Mouse (Mus musculus) limb, embryonic 15.5 days (tissue): ENCODE data around the gene Foxs1. TPM values are rescaled to one million over a fixed set of nuclear protein-coding genes. Genes with fewer than 3 reads are reported as not detected.

Experiments
- ATAC-seq: fragments of 200-750 bp; cut with Nextera tagmentation; 2 replicates; pipeline ENCODE4 v1.8.0; 2017; ENCODE audit warnings: low read depth, moderate TSS enrichment; ENCODE audit not compliant: insufficient number of reproducible peaks, low FRiP score, low TSS enrichment
- H3K27ac ChIP-seq: fragments of 300-500 bp; sonication (generic); 2 replicates; pipeline ENCODE4 v1.5.1; 2015; ENCODE audit warnings: moderate library complexity, mild to moderate bottlenecking, inconsistent platforms
- H3K27me3 ChIP-seq: fragments of 300-500 bp; sonication (generic); 2 replicates; pipeline ENCODE4 v1.6.1; 2015; ENCODE audit warnings: inconsistent platforms
- H3K36me3 ChIP-seq: fragments of 300-500 bp; sonication (generic); 2 replicates; pipeline ENCODE4 v1.6.1; 2015; ENCODE audit warnings: inconsistent platforms
- H3K4me1 ChIP-seq: fragments of 300-500 bp; sonication (generic); 2 replicates; pipeline ENCODE4 v1.6.1; 2015; ENCODE audit warnings: inconsistent platforms
- H3K4me2 ChIP-seq: fragments of 300-500 bp; sonication (generic); 2 replicates; pipeline ENCODE4 v1.6.1; 2015; ENCODE audit warnings: mild to moderate bottlenecking, inconsistent platforms
- H3K4me3 ChIP-seq: fragments of 300-500 bp; sonication (generic); 2 replicates; pipeline ENCODE4 v1.5.1; 2015; ENCODE audit warnings: mild to moderate bottlenecking, inconsistent platforms
- H3K9ac ChIP-seq: fragments of 300-500 bp; sonication (generic); 2 replicates; pipeline ENCODE4 v1.6.1; 2015; ENCODE audit warnings: inconsistent platforms
- H3K9me3 ChIP-seq: fragments of 300-500 bp; sonication (generic); 2 replicates; pipeline ENCODE4 v1.6.1; 2016; ENCODE audit warnings: inconsistent platforms
- WGBS: fragments of 180-500 bp; shearing (Covaris S2); methylation state at CpG from one replicate; pipeline ENCODE4 v1.1.7; 2015; 5-methylcytosine and 5-hydroxymethylcytosine counted together
- polyA plus RNA-seq: library from polyadenylated mRNA; unstranded; fragments of >200 nt; fragmentation: Nextera tagmentation; extraction: Ambion mirVana; gene quantifications from 2 replicates; pipeline ENCODE4 v1.2.1, GENCODE M21; 2015

The Foxs1 gene
- polyA plus RNA-seq, 1 experiment from 2014 or later: 3.5 TPM

- no peak overlapping the region for H3K4me2 ChIP-seq
- H3K9ac ChIP-seq: no peak overlapping the region
- H3K9me3 ChIP-seq: no peaks in the 10 kb centered on the region
- peaks cover 29% of the 10 kb centered on the region for H3K4me1 ChIP-seq
- ATAC-seq: no peak
- no peaks in the 10 kb centered on the region for H3K27me3 ChIP-seq
- 71% methylated on average over 9 of the region's 9 CpGs for WGBS
- H3K36me3 ChIP-seq: no peaks in the 10 kb centered on the region
- H3K27ac ChIP-seq: no peak overlapping the region
- no peak overlapping the region for H3K4me3 ChIP-seq
These were observed 6.1 kb downstream of the Foxs1 start for GRCm38 (mm10) chr2:152926896-152927295.

GRCm38 (mm10) chr2:152925189-152925872 is 7.7 kb downstream of the Foxs1 start:
- 33% methylated on average over 11 of the region's 11 CpGs for WGBS
- no peak overlapping the region for H3K4me3 ChIP-seq
- no peak overlapping the region for H3K9ac ChIP-seq
- H3K27me3 ChIP-seq: no peaks in the 10 kb centered on the region
- no peak overlapping the region for H3K4me2 ChIP-seq
- peak; percentile 64; the same call in 1 of the 2 replicates for ATAC-seq
- peaks cover 29% of the 10 kb centered on the region for H3K4me1 ChIP-seq
- H3K27ac ChIP-seq: peak overlapping the region; percentile 62
- no peaks in the 10 kb centered on the region for H3K36me3 ChIP-seq
- H3K9me3 ChIP-seq: no peaks in the 10 kb centered on the region

GRCm38 (mm10) chr2:152924543-152924942 is 8.5 kb downstream of the Foxs1 start:
- Histone ChIP-seq H3K9me3 (no peaks in the 10 kb centered on the region), H3K36me3 (no peaks in the 10 kb centered on the region), H3K4me2 (no peak overlapping the region), H3K9ac (no peak overlapping the region), H3K4me3 (no peak overlapping the region), H3K4me1 (peaks cover 25% of the 10 kb centered on the region), H3K27ac (no peak overlapping the region; the same call in 1 of the 2 replicates), H3K27me3 (no peaks in the 10 kb centered on the region)
- WGBS: 80% methylated on average over 5 of the region's 5 CpGs
- no peak for ATAC-seq

- no peaks in the 10 kb centered on the region for H3K27me3 ChIP-seq
- no peak overlapping the region for H3K4me2 ChIP-seq
- H3K4me3 ChIP-seq: no peak overlapping the region
- 63% methylated on average over 8 of the region's 8 CpGs for WGBS
- H3K9ac ChIP-seq: no peak overlapping the region
- no peaks in the 10 kb centered on the region for H3K36me3 ChIP-seq
- no peaks in the 10 kb centered on the region for H3K9me3 ChIP-seq
- H3K27ac ChIP-seq: no peak overlapping the region
- no peak for ATAC-seq
- peaks cover 25% of the 10 kb centered on the region for H3K4me1 ChIP-seq
These were observed 8.9 kb downstream of the Foxs1 start for GRCm38 (mm10) chr2:152924128-152924527.

DNA sequence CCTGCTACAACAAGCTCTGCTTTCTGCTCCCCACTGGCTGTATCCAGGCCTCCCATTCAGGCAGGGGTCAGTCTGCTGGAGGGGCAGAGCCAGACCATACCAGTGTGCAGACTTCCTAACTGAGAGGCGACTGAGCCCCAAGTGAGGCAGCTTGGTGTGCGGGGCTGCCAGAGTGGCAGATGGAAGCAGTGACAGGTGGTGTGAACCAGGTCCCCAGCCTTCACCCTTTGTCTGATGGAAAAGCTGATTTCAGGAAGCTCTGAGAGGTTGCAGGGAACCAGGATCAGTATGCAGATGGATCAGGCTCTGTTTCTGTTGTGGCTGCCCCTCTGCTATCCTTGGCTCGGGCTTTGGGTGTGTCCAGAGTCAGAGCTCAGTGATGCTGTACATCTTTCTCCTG is 9.4 kb downstream of the Foxs1 start:
- Histone ChIP-seq H3K9me3 (no peaks in the 10 kb centered on the region), H3K4me2 (no peak overlapping the region), H3K36me3 (no peaks in the 10 kb centered on the region), H3K27me3 (no peaks in the 10 kb centered on the region), H3K4me3 (no peak overlapping the region), H3K9ac (no peak overlapping the region), H3K27ac (no peak overlapping the region), H3K4me1 (peaks cover 25% of the 10 kb centered on the region)
- WGBS: 79% methylated on average over 3 of the region's 3 CpGs
- no peak for ATAC-seq

DNA sequence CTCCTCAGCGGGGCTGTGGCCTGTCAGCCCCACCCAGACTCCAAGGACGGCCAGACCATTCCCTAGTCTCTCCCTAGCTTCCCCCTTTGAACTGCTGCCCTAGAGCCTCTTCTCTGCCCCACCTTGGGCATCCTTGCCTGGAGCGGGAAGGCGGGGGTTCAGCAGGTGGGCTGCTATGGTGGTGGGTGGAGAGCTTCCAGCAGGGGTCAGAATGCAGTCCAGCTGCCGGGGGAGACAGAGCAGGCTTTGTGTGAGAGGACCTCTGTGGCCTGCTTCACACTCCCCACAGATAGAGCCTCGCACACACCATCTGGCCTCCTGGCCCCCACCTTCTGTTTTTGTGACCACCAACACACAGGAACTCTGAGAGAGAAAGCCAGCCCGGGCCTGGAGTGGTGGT is 10.6 kb downstream of the Foxs1 start:
- Histone ChIP-seq H3K4me3 (no peak overlapping the region), H3K36me3 (no peaks in the 10 kb centered on the region), H3K4me1 (peaks cover 18% of the 10 kb centered on the region), H3K4me2 (no peak overlapping the region), H3K9ac (no peak overlapping the region), H3K27ac (no peak overlapping the region), H3K27me3 (peaks cover under 1% of the 10 kb centered on the region; the same call in 1 of the 2 replicates), H3K9me3 (no peaks in the 10 kb centered on the region)
- ATAC-seq: no peak
- 29% methylated on average over 7 of the region's 7 CpGs for WGBS

DNA sequence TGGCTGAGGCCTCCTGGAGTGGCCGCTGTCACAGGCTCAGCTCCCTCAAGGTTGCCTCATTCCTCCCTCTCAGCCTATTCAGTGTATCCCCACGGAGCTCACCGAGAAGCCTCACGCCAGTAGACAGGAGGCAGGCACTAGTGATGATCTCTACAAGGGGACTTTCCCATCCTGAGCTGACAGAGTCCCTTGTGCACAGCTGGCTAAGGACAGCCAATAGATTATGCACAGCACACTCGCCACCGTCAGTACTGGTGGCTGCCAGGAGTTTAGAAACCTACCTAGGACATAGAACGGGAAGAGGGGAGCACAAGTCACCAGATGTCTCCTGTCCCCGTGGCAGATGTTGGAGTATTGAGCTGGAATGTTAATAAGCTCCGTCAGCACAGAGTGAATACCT is 15.3 kb downstream of the Foxs1 start:
- peaks cover 19% of the 10 kb centered on the region for H3K27me3 ChIP-seq
- H3K4me1 ChIP-seq: peaks cover 16% of the 10 kb centered on the region
- ATAC-seq: no peak
- 41% methylated on average over 9 of the region's 9 CpGs for WGBS
- no peak overlapping the region for H3K4me3 ChIP-seq
- H3K4me2 ChIP-seq: no peak overlapping the region
- H3K36me3 ChIP-seq: no peaks in the 10 kb centered on the region
- H3K27ac ChIP-seq: no peak overlapping the region
- no peaks in the 10 kb centered on the region for H3K9me3 ChIP-seq
- H3K9ac ChIP-seq: no peak overlapping the region

DNA sequence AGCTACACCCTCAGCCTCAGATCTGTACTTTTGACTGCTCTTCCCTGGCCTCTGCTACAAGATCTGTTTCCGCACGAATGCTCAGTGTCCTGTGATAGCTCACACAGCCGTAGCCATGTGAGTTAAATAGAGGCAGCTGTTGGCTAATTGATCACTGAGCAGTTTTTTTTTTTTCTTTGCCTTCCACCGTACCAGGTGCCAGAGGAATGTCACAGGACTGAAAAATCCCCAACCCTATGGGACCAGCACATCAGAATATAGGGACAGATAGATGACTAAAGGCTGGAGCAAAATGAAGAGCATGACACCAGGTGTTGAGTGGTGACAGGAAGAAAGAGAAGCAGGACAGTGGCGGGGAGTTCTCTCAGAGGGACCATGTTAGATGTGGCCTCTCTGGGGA is 16.9 kb downstream of the Foxs1 start:
- Histone ChIP-seq H3K9me3 (no peaks in the 10 kb centered on the region), H3K27me3 (peaks cover 34% of the 10 kb centered on the region), H3K4me3 (no peak overlapping the region), H3K4me1 (peaks cover 13% of the 10 kb centered on the region), H3K9ac (no peak overlapping the region), H3K4me2 (no peak overlapping the region), H3K27ac (no peak overlapping the region), H3K36me3 (no peaks in the 10 kb centered on the region)
- no peak for ATAC-seq
- WGBS: 36% methylated on average over 5 of the region's 5 CpGs

GRCm38 (mm10) chr2:152915453-152915852 is 17.6 kb downstream of the Foxs1 start:
- Histone ChIP-seq H3K27me3 (peaks cover 41% of the 10 kb centered on the region), H3K27ac (no peak overlapping the region), H3K36me3 (no peaks in the 10 kb centered on the region), H3K4me1 (peaks cover 13% of the 10 kb centered on the region), H3K4me2 (no peak overlapping the region), H3K9ac (no peak overlapping the region), H3K9me3 (no peaks in the 10 kb centered on the region), H3K4me3 (no peak overlapping the region)
- WGBS: 72% methylated on average over 4 of the region's 4 CpGs
- no peak for ATAC-seq

DNA sequence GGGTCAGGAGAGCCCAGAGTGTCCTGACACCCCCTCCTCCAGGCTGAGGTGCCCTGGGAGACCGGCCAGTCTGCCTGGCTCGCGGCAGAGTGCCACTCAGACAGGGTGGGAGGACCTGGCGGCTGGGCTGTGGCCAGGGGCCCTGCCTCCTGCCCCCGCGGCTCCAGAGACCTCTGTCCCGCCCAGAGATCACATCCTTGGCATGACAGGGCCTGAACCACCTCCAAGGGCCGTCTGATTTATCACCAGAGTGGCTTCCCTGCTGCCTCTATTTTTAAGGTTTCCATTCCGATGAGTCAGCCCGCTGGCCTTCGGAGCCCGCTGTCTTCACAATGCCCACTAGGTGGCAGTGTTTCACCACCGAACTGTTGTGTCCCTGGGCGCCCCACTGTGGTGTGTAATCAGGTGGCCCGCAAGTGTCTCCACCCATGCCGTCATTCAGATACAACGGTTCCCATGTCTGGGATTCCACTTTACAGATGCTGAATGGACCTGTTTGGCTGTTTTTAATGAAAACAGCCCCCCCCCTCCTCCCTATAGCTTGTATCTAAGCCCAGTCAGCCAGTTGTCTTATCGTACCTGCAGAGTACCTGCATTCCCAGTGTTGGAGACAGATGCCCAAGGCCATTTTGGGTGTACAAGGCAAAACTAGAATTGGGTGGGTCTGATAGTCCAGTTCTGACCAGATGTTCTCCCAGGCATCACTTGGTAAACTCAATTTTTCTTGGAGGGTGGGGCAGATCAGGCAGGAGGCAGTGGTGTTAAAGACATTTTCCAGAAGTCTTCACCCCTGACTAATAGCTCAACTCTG is 18.5 kb downstream of the Foxs1 start:
- no peak for ATAC-seq
- Histone ChIP-seq H3K4me3 (peak overlapping the region; percentile 17; the same call in 1 of the 2 replicates), H3K4me1 (peaks cover 13% of the 10 kb centered on the region), H3K9ac (no peak overlapping the region), H3K4me2 (peak overlapping the region; percentile 37), H3K9me3 (no peaks in the 10 kb centered on the region), H3K27ac (no peak overlapping the region), H3K36me3 (no peaks in the 10 kb centered on the region), H3K27me3 (peaks cover 45% of the 10 kb centered on the region)
- WGBS: 3% methylated on average over 18 of the region's 18 CpGs

GRCm38 (mm10) chr2:152913471-152913870 is 19.5 kb downstream of the Foxs1 start:
- 31% methylated on average over 7 of the region's 7 CpGs for WGBS
- Histone ChIP-seq H3K9ac (no peak overlapping the region), H3K27me3 (peaks cover 45% of the 10 kb centered on the region), H3K4me2 (no peak overlapping the region), H3K4me1 (peaks cover 13% of the 10 kb centered on the region), H3K27ac (no peak overlapping the region), H3K9me3 (no peaks in the 10 kb centered on the region), H3K4me3 (no peak overlapping the region), H3K36me3 (no peaks in the 10 kb centered on the region)
- no peak for ATAC-seq

DNA sequence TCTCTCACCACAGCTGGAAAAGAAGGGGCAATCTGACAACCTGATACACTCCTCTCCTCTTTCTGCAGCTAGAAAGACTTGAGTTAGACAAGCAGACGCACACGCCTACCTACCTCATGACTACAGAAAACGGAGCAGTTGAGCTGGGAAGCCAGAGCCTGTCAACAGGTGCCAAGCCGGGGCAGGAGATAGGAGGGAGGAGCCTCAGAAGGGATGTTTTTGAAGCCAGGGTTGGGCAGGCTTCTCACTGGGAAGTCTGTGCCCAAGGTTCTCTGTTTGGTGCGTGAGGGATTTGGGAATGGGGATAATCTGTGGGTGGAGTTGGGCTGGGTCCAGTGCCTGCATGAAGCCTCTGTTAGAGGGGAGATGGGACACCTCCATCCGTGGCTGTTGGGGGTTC is 21.6 kb downstream of the Foxs1 start:
- H3K27me3 ChIP-seq: peaks cover 39% of the 10 kb centered on the region
- no peak overlapping the region for H3K9ac ChIP-seq
- H3K27ac ChIP-seq: no peak overlapping the region
- H3K4me1 ChIP-seq: peaks cover 26% of the 10 kb centered on the region
- ATAC-seq: no peak
- no peak overlapping the region for H3K4me2 ChIP-seq
- no peak overlapping the region for H3K4me3 ChIP-seq
- no peaks in the 10 kb centered on the region for H3K9me3 ChIP-seq
- WGBS: 29% methylated on average over 6 of the region's 6 CpGs
- H3K36me3 ChIP-seq: no peaks in the 10 kb centered on the region
